Mouse (Mus musculus) G1E (cell line): ENCODE measurements around the gene Slc35g2.

ENCODE experiments used
- CTCF ChIP-seq: IDR thresholded peaks from 2 replicates; pipeline ENCODE4 v1.5.1; 2012; ENCODE audit warnings: low read depth, low read length, inconsistent platforms, mixed read lengths
- GATA1 ChIP-seq: IDR thresholded peaks from 2 replicates; pipeline ENCODE4 v1.6.1; 2012; ENCODE audit warnings: borderline replicate concordance, low read length, inconsistent platforms, mixed read lengths
- POLR2AphosphoS5 ChIP-seq: IDR thresholded peaks from 2 replicates; pipeline ENCODE4 v1.6.1; 2012; ENCODE audit warnings: low read depth, low read length, inconsistent platforms; ENCODE audit not compliant: insufficient replicate concordance
- TAL1 ChIP-seq: conservative IDR thresholded peaks from 2 replicates; pipeline ENCODE4 v1.6.1; 2012; ENCODE audit warnings: low read depth, low read length, inconsistent platforms, mixed read lengths

- no peak for TF ChIP-seq CTCF
- TF ChIP-seq GATA1 = no peak
- no peak for TF ChIP-seq POLR2AphosphoS5
- TF ChIP-seq TAL1 = no peak
Measured at GRCm38 (mm10) chr9:100580196-100580740, 9.4 kb upstream of the Slc35g2 start.
